Mouse (Mus musculus) spleen, adult 2 months (tissue): Measurements from ENCODE around the gene C530008M17Rik. TPM values are rescaled to one million over a fixed set of nuclear protein-coding genes. Genes with fewer than 3 reads are reported as not detected.

Source experiments
- DNase-seq, 2 experiments: peaks; one replicate each; pipeline versions ENCODE4 v3.0.0 to v3.0.0-alpha.2; 2012 to 2021; ENCODE audit warnings: low spot score in 2 of 2, low read depth in 1 of 2
- H3K27ac ChIP-seq: fragments of 200-500 bp; 2 replicates; pipeline ENCODE4 v1.5.1; 2012; ENCODE audit warnings: low read length, inconsistent platforms; ENCODE audit not compliant: insufficient read depth
- H3K27me3 ChIP-seq: fragments of 200-500 bp; 2 replicates; pipeline ENCODE4 v1.6.1; 2012; ENCODE audit warnings: mild to moderate bottlenecking, moderate library complexity, low read length, inconsistent platforms; ENCODE audit not compliant: control insufficient read depth, insufficient read depth
- H3K36me3 ChIP-seq: fragments of 200-500 bp; 2 replicates; pipeline ENCODE4 v1.6.1; 2012; ENCODE audit warnings: mild to moderate bottlenecking, low read length, inconsistent platforms; ENCODE audit not compliant: control insufficient read depth, insufficient read depth
- H3K4me1 ChIP-seq: fragments of 200-500 bp; 2 replicates; pipeline ENCODE4 v1.6.1; 2011; ENCODE audit warnings: inconsistent platforms; ENCODE audit not compliant: control insufficient read depth, insufficient read depth, insufficient read length
- H3K4me3 ChIP-seq: fragments of 200-500 bp; 2 replicates; pipeline ENCODE4 v1.5.1; 2011; ENCODE audit warnings: mild to moderate bottlenecking, inconsistent platforms; ENCODE audit not compliant: insufficient read depth, insufficient read length; ENCODE audit errors: extremely low read depth
- CTCF ChIP-seq: fragments of 200-500 bp; IDR thresholded peaks from 2 replicates; pipeline ENCODE4 v1.5.1; 2011; ENCODE audit warnings: mild to moderate bottlenecking, inconsistent platforms; ENCODE audit not compliant: insufficient read depth, insufficient read length, insufficient replicate concordance; ENCODE audit errors: extremely low read depth
- POLR2A ChIP-seq: fragments of 200-500 bp; IDR thresholded peaks from 2 replicates; pipeline ENCODE4 v1.6.1; 2011; ENCODE audit warnings: low read depth, low read length, inconsistent platforms
- WGBS: fragments of 180-500 bp; shearing (Covaris S2); methylation state at CpG from one replicate; pipeline ENCODE4 v1.1.7; 2018; 5-methylcytosine and 5-hydroxymethylcytosine counted together
- polyA plus RNA-seq: library from polyadenylated mRNA; depleted of rRNA; stranded (reverse); fragments of >200 nt; gene quantifications from 2 replicates; pipeline ENCODE4 v1.2.3, GENCODE M21; 2012

C530008M17Rik gene
- polyA plus RNA-seq, 1 experiment: 4.2 TPM

GRCm38 (mm10) chr5:76884107-76884506 is 227.8 kb downstream of the C530008M17Rik start:
- no peak overlapping the region for H3K27ac ChIP-seq
- H3K4me3 ChIP-seq: no peak overlapping the region
- TF ChIP-seq POLR2A: no peak
- TF ChIP-seq CTCF: no peak
- no peak for DNase-seq
- H3K4me1 ChIP-seq: no peaks in the 10 kb centered on the region
- 89% methylated on average over 1 of the region's 1 CpGs for WGBS
- peaks cover 23% of the 10 kb centered on the region for H3K36me3 ChIP-seq
- no peaks in the 10 kb centered on the region for H3K27me3 ChIP-seq

- Histone ChIP-seq H3K4me1 (no peaks in the 10 kb centered on the region), H3K27ac (no peak overlapping the region), H3K36me3 (peaks cover 21% of the 10 kb centered on the region), H3K27me3 (no peaks in the 10 kb centered on the region), H3K4me3 (no peak overlapping the region)
- DNase-seq: no peak
- TF ChIP-seq POLR2A: no peak
- no peak for TF ChIP-seq CTCF
- WGBS: 93% methylated on average over 2 of the region's 2 CpGs
Measured at GRCm38 (mm10) chr5:76887011-76887410, 230.7 kb downstream of the C530008M17Rik start.

- Histone ChIP-seq H3K27ac (peak overlapping the region; percentile 44; the same call in 1 of the 2 replicates), H3K4me1 (no peaks in the 10 kb centered on the region; the same call in 1 of the 2 replicates), H3K36me3 (peaks cover 8% of the 10 kb centered on the region), H3K27me3 (no peaks in the 10 kb centered on the region), H3K4me3 (no peak overlapping the region)
- TF ChIP-seq POLR2A (no peak), CTCF (no peak)
- 55% methylated on average over 2 of the region's 2 CpGs for WGBS
- no peak for DNase-seq
Measured at GRCm38 (mm10) chr5:76892608-76893007, 236.3 kb downstream of the C530008M17Rik start.

GRCm38 (mm10) chr5:76893084-76893483 is 236.8 kb downstream of the C530008M17Rik start:
- no peak for DNase-seq
- peaks cover 8% of the 10 kb centered on the region for H3K36me3 ChIP-seq
- 48% methylated on average over 2 of the region's 2 CpGs for WGBS
- H3K27ac ChIP-seq: no peak overlapping the region
- no peaks in the 10 kb centered on the region; the same call in 1 of the 2 replicates for H3K4me1 ChIP-seq
- no peak overlapping the region for H3K4me3 ChIP-seq
- TF ChIP-seq CTCF: no peak
- no peak for TF ChIP-seq POLR2A
- no peaks in the 10 kb centered on the region for H3K27me3 ChIP-seq

- no peak for DNase-seq
- TF ChIP-seq POLR2A: no peak
- TF ChIP-seq CTCF: no peak
- 82% methylated on average over 4 of the region's 4 CpGs for WGBS
- H3K27me3 ChIP-seq: no peaks in the 10 kb centered on the region
- no peak overlapping the region for H3K27ac ChIP-seq
- no peak overlapping the region for H3K4me3 ChIP-seq
- no peaks in the 10 kb centered on the region for H3K36me3 ChIP-seq
- H3K4me1 ChIP-seq: no peaks in the 10 kb centered on the region
Measured at GRCm38 (mm10) chr5:76902131-76902530, 245.8 kb downstream of the C530008M17Rik start.

- Histone ChIP-seq H3K4me3 (peak overlapping the region; percentile 74), H3K36me3 (no peaks in the 10 kb centered on the region), H3K4me1 (no peaks in the 10 kb centered on the region), H3K27ac (peak overlapping the region; percentile 82), H3K27me3 (no peaks in the 10 kb centered on the region)
- under 1% methylated on average over 19 of the region's 19 CpGs for WGBS
- DNase-seq: peak in 1 of 2 experiments; percentile 9
- TF ChIP-seq CTCF (no peak), POLR2A (no peak)
Measured at GRCm38 (mm10) chr5:76904713-76905404, 248.5 kb downstream of the C530008M17Rik start.
